Mouse (Mus musculus) erythroblast, embryonic 14.5 days (primary cell): Measurements from ENCODE around the gene Pcyt2.

Experiments
- GATA1 ChIP-seq: IDR thresholded peaks from 2 replicates; pipeline ENCODE4 v1.6.1; 2012; ENCODE audit warnings: low read length, inconsistent platforms, mixed read lengths
- TAL1 ChIP-seq: IDR thresholded peaks from 3 replicates; pipeline ENCODE4 v1.6.1; 2012; ENCODE audit warnings: low read length, inconsistent platforms, mixed read lengths

DNA sequence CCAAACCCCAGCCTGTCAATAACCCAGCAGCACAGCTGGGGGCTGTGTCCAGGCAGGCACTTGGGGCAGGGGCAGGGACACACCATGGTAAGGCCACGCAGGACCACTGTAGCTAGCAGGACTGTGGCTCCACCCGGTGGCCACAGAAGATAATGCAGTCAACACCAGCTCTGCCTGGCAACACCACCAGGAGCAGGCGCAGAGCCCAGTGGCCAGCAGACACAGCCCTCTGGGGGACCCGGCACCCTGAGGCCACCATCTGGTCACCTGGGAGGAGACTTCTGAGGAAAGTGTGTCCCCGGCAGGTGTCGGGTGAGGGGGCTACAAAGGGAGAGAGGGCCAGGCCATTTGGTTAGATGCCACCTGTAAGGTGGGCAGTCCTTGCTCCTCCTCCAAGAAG, 5.0 kb downstream of the Pcyt2 start:
- no peak for TF ChIP-seq GATA1
- no peak for TF ChIP-seq TAL1
